Mouse (Mus musculus): ENCODE data around the gene Klrb1b.
"Not testable (repeated sequence)": the region's sequence is repeated elsewhere in the genome, so short reads cannot be mapped to it uniquely, and the experiment has no call there.

Klrb1b gene

DNA sequence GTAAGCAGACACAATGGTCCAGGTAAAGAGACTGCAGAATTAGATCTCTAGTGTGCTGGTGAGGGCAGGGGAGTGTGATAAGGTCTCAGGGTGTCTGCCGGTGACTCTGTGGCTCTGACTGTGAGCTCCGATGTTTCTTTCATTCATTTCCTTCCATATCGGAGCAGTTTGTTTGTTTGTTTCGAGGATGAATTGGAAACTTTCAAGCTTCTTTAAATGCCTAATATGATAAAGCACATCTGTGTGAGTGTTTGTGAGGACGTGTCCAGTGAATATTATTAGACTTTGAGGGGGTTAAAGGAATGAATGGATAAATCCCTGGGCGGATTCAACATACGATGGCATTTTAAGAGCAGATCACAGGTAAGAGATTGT is 26.2 kb downstream of the Klrb1b start:
- DNase-seq (ENCODE audit: low spot score) = no peak

DNA sequence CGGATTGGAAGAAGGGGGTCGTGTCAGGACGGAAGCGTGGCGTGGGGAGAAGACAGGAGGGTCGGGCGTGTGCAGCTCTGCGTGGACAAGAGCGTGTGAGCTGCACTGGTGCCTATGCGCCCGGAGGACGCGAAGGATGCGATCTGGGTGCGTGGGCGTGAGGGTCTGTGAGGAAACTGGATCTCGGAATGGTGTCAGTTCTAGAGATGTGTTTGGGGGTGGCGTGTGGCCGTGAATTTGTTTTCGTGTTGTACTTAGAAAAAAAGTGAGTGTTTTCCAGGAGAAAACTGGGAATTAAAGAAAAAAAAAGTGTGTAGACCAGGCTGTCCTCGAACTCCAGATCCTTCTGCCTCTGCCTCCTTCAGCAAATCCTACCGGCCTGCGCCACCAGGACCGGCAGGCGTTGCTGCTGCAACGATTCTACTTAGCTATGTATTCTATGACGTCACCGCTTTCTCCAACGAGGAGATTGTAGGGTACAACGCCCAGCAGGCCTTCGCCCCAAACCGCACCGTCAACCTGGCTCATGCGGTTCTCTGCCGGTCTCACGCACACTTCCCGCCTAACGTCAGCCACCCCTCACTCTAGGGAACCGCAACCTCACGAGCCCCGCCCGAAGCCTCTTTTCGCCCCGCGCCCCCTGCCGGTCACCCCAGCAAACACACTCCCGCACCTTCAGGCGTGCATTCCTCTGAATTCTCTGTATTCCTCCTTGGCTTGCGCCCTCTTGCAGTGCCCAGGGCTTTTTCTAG is 26.8 kb downstream of the Klrb1b start:
- peak; percentile 88 for DNase-seq (ENCODE audit: low spot score)

DNA sequence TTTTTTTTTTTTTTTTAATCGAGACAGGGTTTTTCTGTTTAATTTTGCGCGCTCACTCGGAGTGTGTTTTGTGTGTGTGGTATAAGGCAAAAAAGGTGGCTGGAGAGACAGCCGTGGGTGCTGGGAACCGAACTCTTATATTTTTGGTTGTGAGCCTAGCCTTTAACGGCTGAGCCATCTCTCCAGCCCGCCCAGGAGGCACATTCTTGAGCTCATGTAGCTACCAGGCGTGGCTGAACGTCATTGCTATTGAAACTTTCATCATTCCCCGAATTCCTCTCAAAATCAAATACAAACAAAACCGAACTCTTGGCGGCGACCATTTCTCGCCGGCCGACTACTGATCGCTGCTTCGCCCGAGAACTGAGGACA is 27.4 kb downstream of the Klrb1b start:
- peak; percentile 75 for DNase-seq (ENCODE audit: low spot score)

DNA sequence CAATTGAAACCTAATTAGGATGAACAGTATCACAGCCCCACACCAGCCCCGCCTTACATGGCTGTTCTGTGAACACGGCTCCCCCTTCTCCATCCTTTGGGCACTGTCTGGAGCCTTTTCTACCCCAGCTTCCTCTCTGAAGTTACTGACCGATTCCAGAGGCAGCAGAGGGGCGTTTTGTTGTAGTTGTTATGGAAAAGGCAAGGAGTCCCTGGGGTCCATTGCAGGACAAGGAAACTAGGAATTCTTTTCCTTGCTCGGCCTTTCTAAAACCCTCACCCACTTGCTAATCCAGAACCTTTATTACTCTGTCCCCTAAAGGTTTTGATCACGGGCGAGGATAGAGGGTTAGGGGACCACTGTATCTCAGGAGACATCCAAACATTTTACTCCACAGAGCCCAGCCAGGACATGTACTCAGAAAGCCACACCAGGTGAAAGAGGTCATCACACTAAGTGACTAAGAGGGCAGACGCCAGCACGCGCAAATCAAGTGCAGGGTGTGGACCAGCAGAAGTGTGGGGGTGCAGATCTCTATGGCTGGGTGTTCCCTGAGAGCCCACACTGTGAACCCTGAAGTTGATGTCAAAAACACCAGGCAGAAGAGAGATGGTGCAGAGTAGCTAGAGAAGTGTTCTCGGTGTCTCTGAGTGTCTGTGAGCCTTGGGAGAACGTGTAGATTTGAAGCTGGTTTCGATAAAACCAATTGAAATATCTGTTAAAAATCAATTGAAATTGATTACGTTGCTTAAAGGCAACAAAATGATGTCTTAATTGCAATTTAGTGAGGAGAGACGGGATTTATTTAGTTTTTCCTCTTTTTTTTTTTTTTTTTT is 28.0 kb downstream of the Klrb1b start:
- DNase-seq (ENCODE audit: low spot score) = peak; percentile 45

DNA sequence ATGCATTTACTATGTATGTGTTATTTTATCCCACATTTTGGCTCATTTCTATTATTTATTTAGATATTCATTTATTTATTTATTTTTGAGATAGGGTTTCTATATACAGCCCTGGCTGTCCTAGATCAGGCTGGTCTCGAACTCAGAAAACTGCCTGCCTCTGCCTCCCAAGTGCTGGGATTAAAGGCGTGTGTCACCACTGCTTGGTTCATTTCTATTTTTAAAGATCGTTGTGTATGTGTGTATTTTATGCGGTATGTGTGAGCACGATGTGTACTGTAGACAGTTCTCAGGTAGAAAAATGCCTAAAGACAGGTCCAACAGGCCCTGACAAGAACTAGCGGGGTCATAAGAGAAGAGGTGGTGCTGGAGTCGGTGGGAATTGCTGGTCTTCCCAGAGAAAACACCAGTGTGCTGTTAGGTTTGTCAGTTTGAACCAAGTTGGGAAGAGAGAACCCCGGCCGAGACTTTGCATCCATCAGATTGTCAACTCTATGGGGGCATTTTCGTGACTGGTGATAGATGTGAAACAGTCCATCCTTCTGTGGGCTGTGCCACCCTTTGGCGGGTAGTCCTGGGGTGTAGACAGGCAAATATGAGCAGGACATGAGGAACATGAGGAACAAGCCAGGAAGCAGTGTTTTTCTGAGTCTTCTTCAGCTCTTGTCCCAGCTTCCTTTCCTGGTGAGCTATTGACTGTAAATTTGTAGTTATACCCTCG is 28.8 kb downstream of the Klrb1b start:
- DNase-seq (ENCODE audit: low spot score) = no peak

DNA sequence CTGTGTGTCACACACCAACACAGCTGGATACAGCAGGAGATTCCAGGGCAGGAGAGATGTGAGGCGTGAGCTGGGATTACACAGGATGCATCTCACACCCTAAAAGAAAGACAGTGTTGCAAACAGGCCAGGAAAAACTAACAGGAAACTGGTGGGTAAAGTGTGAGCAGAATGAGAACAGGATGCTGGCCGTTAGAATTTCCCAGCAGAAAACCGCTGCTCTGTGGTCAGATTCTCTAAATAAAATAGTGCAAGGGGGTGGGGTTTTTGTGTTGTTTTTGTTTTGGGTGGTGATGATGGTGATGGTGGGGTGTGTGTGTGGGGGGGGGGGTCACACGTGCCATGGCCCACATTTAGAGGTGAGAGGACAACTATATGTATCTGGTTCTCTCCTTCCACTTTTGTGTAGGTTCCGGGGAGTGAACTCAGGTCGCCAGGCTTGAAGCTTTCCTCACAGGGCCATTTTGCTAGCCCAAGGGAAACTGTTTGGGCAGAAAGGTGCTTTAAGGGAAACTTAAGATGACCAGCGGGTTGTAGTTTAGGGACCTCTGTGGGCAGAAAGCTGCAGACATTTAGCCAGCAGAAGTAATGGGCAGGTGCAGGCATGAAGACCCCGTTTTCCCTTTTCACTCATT is 29.7 kb downstream of the Klrb1b start:
- DNase-seq (ENCODE audit: low spot score) = peak; percentile 70

DNA sequence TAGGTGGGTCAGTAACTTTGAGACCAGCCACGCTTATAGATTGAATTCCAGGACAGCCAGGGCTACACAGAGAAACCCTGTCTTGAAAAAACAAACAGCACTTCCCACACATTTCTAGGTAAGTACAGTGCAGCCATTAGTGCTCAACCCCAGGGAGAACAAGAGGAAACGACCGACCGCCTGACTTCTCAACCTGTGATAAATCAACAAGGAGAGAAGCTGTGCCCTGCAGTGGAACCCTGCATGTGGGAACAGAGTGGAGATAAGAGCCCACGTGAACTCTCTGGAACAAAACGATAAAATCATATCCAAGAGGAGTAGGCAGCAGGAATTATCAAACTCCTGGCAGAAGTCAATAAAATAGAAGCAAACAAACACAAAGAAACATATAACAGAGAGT is 32.4 kb downstream of the Klrb1b start:
- no peak for DNase-seq (ENCODE audit: low spot score)

DNA sequence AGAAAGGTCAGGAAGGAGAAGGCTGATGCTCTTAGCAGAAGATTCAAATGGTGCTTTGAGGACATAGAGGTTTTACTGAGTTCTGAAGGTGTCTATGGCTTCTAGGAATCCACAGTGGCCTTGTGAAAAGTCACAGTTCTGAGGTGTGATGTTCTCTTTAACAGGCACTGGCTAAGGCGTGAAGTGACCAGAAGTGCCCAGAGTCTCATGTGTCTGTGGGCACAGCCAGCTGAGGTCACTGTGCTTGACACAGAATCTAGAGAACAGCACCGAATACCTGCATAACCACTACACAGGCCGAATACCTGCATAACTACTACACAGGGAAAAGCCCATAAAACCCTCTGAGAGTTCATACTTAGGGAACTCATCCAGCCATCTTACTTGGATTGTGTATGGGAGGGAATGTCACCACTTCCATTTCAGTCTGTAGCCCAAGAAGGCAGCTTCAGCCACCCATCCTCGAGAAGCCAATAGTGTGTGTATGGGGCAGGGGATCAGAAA is 35.6 kb downstream of the Klrb1b start:
- DNase-seq (ENCODE audit: low spot score) = not testable (repeated sequence)

DNA sequence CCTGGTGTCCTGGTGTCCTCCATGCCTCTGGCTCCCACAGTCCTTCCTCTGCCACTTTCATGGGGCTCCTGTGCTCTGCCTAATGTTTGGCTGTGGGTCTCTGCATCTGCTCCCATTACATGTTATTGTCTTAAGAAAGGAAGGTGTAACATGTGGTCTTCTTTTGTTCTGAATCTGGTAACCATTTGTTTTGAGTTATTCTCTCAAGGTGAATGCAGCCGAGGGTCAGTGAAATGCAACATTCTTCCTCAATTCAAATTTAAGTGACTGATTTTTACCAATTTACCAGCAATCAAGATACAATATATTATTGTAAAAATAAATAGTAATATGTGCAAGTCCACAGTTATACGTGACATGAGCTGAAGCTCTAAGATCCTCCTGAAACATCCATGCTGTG is 37.0 kb downstream of the Klrb1b start, which contains the start of gene Klrb1c:
Klrb1c (minus strand) TSS at position 101 of the 400 bp plus-strand sequence.
- DNase-seq (ENCODE audit: low spot score) = no peak

DNA sequence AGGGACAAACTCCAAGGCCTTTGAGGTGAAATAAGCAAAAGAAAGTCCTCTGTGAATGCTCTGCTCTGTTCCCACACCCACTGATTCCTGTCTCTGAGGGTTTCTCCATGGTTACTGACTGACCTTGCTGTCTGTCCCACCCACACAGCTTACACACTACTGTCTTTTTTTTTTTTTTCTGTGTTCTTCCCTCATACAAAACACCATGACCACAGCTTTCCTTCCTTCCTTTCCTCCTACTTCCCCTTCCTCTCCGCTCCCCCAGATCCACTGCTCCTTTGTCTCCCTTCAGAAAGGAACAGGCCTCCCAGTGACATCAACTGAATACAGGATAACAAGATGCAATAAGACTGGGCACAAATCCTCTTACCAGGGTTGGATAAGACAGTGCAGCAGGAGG is 37.6 kb downstream of the Klrb1b start:
- no peak for DNase-seq (ENCODE audit: low spot score)

DNA sequence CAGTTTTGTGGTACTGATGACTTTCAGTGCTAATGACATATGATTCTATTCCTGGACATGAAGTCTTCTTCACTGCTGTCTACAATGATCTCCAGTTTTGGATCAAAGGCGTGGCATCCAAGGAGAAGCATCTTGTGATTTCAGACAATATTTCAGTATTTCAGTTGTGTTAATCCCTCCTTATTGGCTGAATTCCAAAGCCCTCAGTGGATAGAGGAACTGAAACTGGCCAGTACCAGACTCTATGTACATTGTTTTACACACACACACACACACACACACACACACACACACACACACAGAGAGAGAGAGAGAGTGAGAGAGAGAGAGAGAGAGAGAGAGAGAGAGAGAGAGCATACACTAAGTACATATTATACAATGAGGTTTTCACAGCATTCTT is 39.7 kb downstream of the Klrb1b start:
- DNase-seq (ENCODE audit: low spot score) = not testable (repeated sequence)

DNA sequence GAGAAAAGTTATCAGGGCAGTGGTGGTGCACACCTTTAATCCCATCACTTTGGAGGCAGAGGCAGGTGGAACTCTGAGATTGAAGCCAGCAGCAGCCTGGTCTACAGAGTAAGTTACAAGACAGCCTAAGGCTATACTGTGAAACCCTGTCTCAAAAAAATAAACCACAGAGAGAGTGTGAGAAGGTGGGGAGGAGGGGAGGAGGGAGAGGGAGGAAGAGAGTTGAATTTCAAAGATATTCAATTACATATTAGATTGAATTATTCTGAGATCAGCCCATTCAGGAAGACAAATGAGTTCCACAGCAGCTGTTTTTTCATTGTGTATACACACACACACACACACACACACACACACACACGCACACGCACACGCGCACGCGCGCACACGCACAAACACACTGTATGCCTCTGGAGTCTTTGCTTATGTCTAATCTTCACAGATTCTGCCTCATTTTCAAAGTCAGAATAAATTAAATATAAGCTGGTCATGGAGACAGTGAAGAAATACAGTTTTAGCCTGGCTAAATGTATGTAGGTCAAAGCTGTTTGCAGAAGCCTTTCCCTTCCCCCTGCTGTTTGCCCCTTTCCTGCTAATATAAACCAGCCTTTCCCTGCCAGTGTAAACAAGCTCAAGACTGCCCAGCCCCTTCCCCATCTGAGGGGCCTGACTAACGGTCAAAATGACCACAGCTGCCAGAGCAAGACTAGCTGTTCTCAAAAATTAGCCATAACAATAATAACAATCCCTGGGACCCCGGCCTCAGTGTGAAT is 56.5 kb downstream of the Klrb1b start:
- DNase-seq (ENCODE audit: low spot score) = no peak

DNA sequence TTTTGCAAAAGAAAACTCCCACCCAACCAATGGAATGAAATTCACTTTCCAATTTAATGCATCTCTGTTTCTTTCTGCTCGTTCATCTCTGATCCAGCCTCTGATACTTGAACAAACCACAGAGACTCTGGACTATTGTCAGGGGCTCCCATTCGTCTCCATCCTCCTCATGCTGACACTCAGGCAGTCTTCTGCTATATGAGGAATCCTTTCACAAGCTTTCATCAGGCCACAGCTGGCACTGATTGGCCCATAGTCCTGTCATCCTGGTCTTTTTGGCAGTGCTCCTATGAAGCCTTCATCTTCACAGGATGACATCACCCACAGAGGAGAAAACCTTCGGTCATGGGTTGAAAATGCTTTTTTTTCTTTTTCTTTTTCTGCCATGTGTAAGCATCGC is 58.1 kb downstream of the Klrb1b start:
- no peak for DNase-seq (ENCODE audit: low spot score)

DNA sequence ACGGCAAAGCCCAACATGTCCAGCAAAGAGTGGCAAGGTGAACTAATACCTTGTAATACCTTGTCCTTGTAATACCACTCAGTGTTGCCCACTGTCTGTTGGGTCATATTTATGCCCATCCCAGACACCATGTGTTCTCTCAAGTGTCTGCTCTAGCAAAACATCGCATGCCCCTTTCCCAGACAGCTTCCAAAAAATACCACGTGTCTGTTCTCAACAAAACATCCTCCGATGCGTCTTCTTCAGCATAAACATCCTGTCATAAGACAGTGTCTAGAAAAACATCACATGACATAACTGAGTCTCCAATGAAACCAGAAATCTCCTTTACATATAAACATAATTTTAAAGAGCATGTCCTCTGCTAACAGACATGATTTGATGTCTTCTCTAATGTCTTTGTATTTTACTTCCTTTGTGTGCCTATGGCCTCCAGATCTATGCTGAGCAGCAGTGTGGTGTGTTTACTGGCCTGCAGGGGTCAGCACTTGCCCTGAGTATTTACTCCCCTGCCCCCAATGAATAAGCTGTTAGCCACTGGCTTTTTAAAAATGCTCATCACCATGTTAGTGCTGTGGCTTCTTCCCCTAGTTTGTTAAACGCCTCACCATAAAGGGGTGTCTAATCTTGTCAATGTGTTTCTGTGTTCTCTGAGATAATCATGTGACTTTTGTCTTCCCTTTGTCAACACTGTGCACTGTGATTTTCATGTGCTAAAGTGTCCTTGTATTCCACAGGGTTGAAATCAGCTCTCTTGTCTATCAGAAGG is 59.5 kb downstream of the Klrb1b start:
- peak; percentile 72 for DNase-seq (ENCODE audit: low spot score)

DNA sequence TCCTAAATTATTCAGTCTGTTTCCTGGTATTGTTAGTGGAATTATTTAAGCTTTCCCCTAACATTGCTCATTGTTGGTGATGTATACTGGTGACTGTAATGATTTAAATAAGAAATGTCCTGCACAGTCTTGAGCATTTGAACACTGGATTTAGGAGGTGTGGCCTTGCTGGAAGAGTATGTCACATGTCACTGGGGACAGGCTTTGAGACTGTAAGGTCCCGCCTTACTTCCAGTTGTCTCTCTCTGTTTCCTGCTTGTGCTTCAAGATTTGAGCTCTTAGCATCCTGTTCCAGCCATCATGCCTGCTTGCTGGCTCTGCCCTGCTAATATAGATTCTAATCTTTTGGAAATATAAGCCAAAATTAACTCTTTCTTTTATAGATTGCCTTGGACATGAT is 60.9 kb downstream of the Klrb1b start:
- DNase-seq (ENCODE audit: low spot score) = no peak

DNA sequence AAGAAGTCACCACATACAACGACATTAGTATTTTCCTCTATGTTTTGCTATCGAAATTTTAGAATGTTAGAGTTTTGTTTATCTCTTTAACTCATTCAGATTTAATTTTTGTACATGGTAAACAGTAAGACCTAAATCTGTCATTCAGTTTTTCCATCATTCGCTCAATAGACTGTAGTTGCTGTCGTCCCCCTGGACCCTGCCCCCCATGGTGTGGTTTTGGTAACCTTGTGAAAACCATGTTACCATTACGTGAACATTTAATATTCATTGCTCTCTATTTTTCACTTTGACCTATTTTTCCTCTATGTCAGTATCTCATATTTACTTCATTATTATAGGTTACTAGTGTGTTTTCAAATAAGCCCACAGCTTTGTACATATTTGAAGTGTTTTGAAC is 61.5 kb downstream of the Klrb1b start:
- DNase-seq (ENCODE audit: low spot score) = no peak

DNA sequence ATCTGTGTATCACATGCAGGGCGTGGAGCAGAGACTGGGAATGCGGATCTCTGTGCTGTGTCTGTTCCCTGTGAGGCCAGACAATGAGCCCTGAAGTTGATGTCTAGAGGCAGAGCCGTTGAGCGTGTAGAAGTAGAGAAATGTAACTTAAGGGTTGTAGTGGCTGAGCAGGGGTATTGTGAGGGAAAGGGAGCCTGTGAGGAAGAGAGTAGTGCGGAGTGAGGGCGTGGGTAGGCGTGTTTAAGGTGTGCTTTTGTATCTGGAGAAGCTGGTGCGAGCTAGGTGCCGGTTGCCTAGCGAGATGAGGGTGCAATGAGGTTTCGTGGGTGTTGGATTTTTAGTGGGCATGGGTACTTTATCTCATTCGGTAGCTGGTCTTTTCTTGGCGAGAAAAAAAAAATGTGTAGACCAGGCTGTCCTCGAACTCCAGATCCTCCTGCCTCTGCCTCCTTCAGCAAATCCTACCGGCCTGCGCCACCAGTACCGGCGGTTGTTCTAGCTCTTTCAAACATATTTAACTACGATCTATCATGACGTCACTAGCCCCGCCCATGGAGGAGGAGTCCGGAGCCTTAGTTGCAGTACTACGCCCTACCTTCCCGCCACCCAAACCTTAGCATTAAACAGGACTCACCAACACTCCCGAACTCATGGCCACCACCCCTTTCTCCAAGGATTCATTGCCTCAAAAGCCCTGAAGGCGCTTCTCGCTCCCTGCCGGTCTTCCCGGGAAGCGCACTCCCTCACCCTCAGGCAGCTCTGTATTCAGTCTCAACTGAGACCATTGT is 62.2 kb downstream of the Klrb1b start:
- DNase-seq (ENCODE audit: low spot score) = peak; percentile 94

Measured in T-cell, adult 2 months (primary cell).